Comparison of ENCODE assay signal across 9 mouse cellular contexts in genomic region chr8:107572497-107572896, GRCm38 (mm10). TPM values are rescaled to one million over a fixed set of nuclear protein-coding genes. Genes with fewer than 3 reads are reported as not detected.
DNase-seq lines count a peak whose midpoint lies in the region; ATAC-seq and TF ChIP-seq lines count a peak whose summit lies in the region.
"Had no signal": no experiment of that assay in that cellular context is flagged by ENCODE, and none has a peak within 500 bp of the region (broad histone marks: within the 10 kb centered on the region; RNA-seq: fewer than 3 reads in every experiment).

No protein-coding gene starts in this region.

- 62% methylated on average over 4 of the region's 4 CpGs for WGBS in hindbrain, embryonic 14.5 days
- 54% methylated on average over 4 of the region's 4 CpGs for WGBS in hindbrain, embryonic 12.5 days
- WGBS in midbrain, postnatal 0 days = 58% methylated on average over 4 of the region's 4 CpGs

- no peak overlapping the region for H3K4me2 ChIP-seq in hindbrain, embryonic 14.5 days (replicated peaks)
- H3K4me2 ChIP-seq in hindbrain, embryonic 12.5 days (replicated peaks) = no peak overlapping the region
- no peak overlapping the region for H3K4me2 ChIP-seq in midbrain, postnatal 0 days (ENCODE audit: low read depth, low read length, poor library complexity, severe bottlenecking)
- H3K4me2 ChIP-seq: embryonic facial prominence, embryonic 15.5 days had no signal

- no peaks in the 10 kb centered on the region for H3K4me1 ChIP-seq in hindbrain, embryonic 14.5 days (replicated peaks; ENCODE audit: control insufficient read depth, insufficient read depth, low read length)
- peaks cover 3% of the 10 kb centered on the region; the same call in 1 of the 2 replicates for H3K4me1 ChIP-seq in hindbrain, embryonic 12.5 days
- H3K4me1 ChIP-seq in midbrain, postnatal 0 days (ENCODE audit: insufficient read depth, low read length) = no peaks in the 10 kb centered on the region

- no peaks in the 10 kb centered on the region for H3K9me3 ChIP-seq in hindbrain, embryonic 14.5 days (ENCODE audit: control insufficient read depth, low read length)
- H3K9me3 ChIP-seq in hindbrain, embryonic 12.5 days (replicated peaks) = no peaks in the 10 kb centered on the region
- no peaks in the 10 kb centered on the region for H3K9me3 ChIP-seq in midbrain, postnatal 0 days (ENCODE audit: low read length)
- H3K9me3 ChIP-seq: embryonic facial prominence, embryonic 15.5 days had no signal

- H3K9ac ChIP-seq in hindbrain, embryonic 14.5 days = no peak overlapping the region
- H3K9ac ChIP-seq in hindbrain, embryonic 12.5 days = no peak overlapping the region
- H3K9ac ChIP-seq in midbrain, postnatal 0 days (replicated peaks; ENCODE audit: low read length, poor library complexity, severe bottlenecking) = no peak overlapping the region
- H3K9ac ChIP-seq: embryonic facial prominence, embryonic 15.5 days had no signal

- peak; percentile 68 for TF ChIP-seq CTCF in midbrain, postnatal 0 days (IDR thresholded peaks at IDR 0.05)

- no peaks in the 10 kb centered on the region for H3K27me3 ChIP-seq in hindbrain, embryonic 14.5 days (ENCODE audit: control insufficient read depth, insufficient read depth, low read length)
- no peaks in the 10 kb centered on the region for H3K27me3 ChIP-seq in hindbrain, embryonic 12.5 days
- no peaks in the 10 kb centered on the region for H3K27me3 ChIP-seq in midbrain, postnatal 0 days (ENCODE audit: insufficient read depth, low read length)
- H3K27me3 ChIP-seq: embryonic facial prominence, embryonic 15.5 days had no signal

- intact Hi-C loops in heart, postnatal 25 days (cut with DNase I) = loop anchor here (1.0 kb wide), 1 partner anchor 117 kb away; no protein-coding TSS in a partner anchor

- H3K4me3 ChIP-seq in hindbrain, embryonic 14.5 days (replicated peaks; ENCODE audit: low read length) = no peak overlapping the region
- no peak overlapping the region for H3K4me3 ChIP-seq in hindbrain, embryonic 12.5 days
- H3K4me3 ChIP-seq in midbrain, postnatal 0 days (ENCODE audit: low read depth, low read length) = no peak overlapping the region
- H3K4me3 ChIP-seq: embryonic facial prominence, embryonic 15.5 days had no signal

- H3K36me3 ChIP-seq in hindbrain, embryonic 14.5 days (replicated peaks; ENCODE audit: control insufficient read depth, insufficient read depth) = no peaks in the 10 kb centered on the region
- no peaks in the 10 kb centered on the region for H3K36me3 ChIP-seq in hindbrain, embryonic 12.5 days
- H3K36me3 ChIP-seq in midbrain, postnatal 0 days (ENCODE audit: insufficient read depth, low read length) = no peaks in the 10 kb centered on the region
- H3K36me3 ChIP-seq: embryonic facial prominence, embryonic 15.5 days had no signal

- DNase-seq in hindbrain, embryonic 14.5 days (ENCODE audit: low spot score) = peak; percentile 39
- DNase-seq in adipocyte (ENCODE audit: low spot score) = peak; percentile 78
- peak; percentile 80 for DNase-seq in embryo, embryonic 10.5 days (ENCODE audit: low spot score)
- peak; percentile 35 for DNase-seq in heart, postnatal 25 days (ENCODE audit: low spot score)
- DNase-seq in layer of hippocampus, postnatal 36 days = peak; percentile 35 to 51
- DNase-seq in midbrain, postnatal 0 days (ENCODE audit: low spot score) = peak; percentile 41
- DNase-seq in thymus, adult 18-20 months = peak; percentile 17 to 21

- H3K27ac ChIP-seq in hindbrain, embryonic 14.5 days = no peak overlapping the region
- no peak overlapping the region for H3K27ac ChIP-seq in hindbrain, embryonic 12.5 days
- no peak overlapping the region for H3K27ac ChIP-seq in midbrain, postnatal 0 days (ENCODE audit: low read depth, low read length)
- H3K27ac ChIP-seq: embryonic facial prominence, embryonic 15.5 days had no signal

- ATAC-seq in hindbrain, embryonic 14.5 days (ENCODE audit: low FRiP score) = 0 out of 2 replicates have a peak, but pooled peaks have one; percentile 57
- no peak for ATAC-seq in hindbrain, embryonic 12.5 days (ENCODE audit: low FRiP score)
- no peak for ATAC-seq in midbrain, postnatal 0 days (ENCODE audit: low FRiP score)

RNA-seq across cellular contexts. Expression of gene Psmd7, which starts 15.8 kb away (rescaled TPM):
- 219 and 236 TPM in 2 replicates for polyA plus RNA-seq in hindbrain, embryonic 14.5 days (2014; fragmentation: Nextera tagmentation; extraction: Ambion mirVana)
- 291 and 295 TPM in 2 replicates for polyA plus RNA-seq in hindbrain, embryonic 12.5 days (2016; fragmentation: Nextera tagmentation; extraction: Ambion mirVana)
- 10 to 100 TPM; 80.4 to 89.9 TPM for total RNA-seq in heart, postnatal 25 days (2021)
- 100 to 1,000 TPM; 103 to 108 TPM for total RNA-seq in layer of hippocampus, postnatal 36 days (2021)
- total RNA-seq in midbrain, postnatal 0 days (2014; rRNA removed) = 38.2 and 40.5 TPM in 2 replicates
- 257 and 268 TPM in 2 replicates for polyA plus RNA-seq in midbrain, postnatal 0 days (2015; fragmentation: Nextera tagmentation; extraction: Ambion mirVana)

Comparison
In these comparisons a context has a peak if more than half of its experiments do, and no peak if none do; other contexts are left out.
1. DNase-seq: peak in every context shown above with its lines; median percentile 80 in embryo, embryonic 10.5 days; 78 in adipocyte; 43 in layer of hippocampus, postnatal 36 days; 41 in midbrain, postnatal 0 days; 39 in hindbrain, embryonic 14.5 days; 35 in heart, postnatal 25 days; 19 in thymus, adult 18-20 months.